Mouse (Mus musculus) hindbrain, embryonic 16.5 days (tissue): ENCODE measurements around the gene Cyb5b. TPM values are rescaled to one million over a fixed set of nuclear protein-coding genes. Genes with fewer than 3 reads are reported as not detected.

Experiments used
- ATAC-seq: fragments of 200-750 bp; cut with Nextera tagmentation; 2 replicates; pipeline ENCODE4 v1.8.0; 2017; ENCODE audit warnings: moderate TSS enrichment, moderate library complexity
- H3K27ac ChIP-seq: fragments of 300-500 bp; sonication (generic); 2 replicates; pipeline ENCODE4 v1.5.1; 2014; ENCODE audit warnings: low read depth, mild to moderate bottlenecking, control low read depth, low read length, moderate library complexity
- H3K27me3 ChIP-seq: fragments of 300-500 bp; sonication (generic); replicated peaks from 2 replicates; pipeline ENCODE4 v1.6.1; 2014; ENCODE audit warnings: low read length; ENCODE audit not compliant: control insufficient read depth, insufficient read depth
- H3K36me3 ChIP-seq: fragments of 300-500 bp; sonication (generic); 2 replicates; pipeline ENCODE4 v1.6.1; 2014; ENCODE audit warnings: mild to moderate bottlenecking, low read length, moderate library complexity, mixed read lengths; ENCODE audit not compliant: control insufficient read depth, insufficient read depth
- H3K4me1 ChIP-seq: fragments of 300-500 bp; sonication (generic); 2 replicates; pipeline ENCODE4 v1.6.1; 2014; ENCODE audit warnings: low read depth, low read length; ENCODE audit not compliant: control insufficient read depth, insufficient read depth
- H3K4me2 ChIP-seq: fragments of 300-500 bp; sonication (generic); 2 replicates; pipeline ENCODE4 v1.6.1; 2014; ENCODE audit warnings: mild to moderate bottlenecking, low read length, control low read depth, moderate library complexity
- H3K4me3 ChIP-seq: fragments of 300-500 bp; sonication (generic); 2 replicates; pipeline ENCODE4 v1.5.1; 2014; ENCODE audit warnings: mild to moderate bottlenecking, low read length, control low read depth, moderate library complexity
- H3K9ac ChIP-seq: fragments of 300-500 bp; sonication (generic); 2 replicates; pipeline ENCODE4 v1.6.1; 2014; ENCODE audit warnings: low read depth, mild to moderate bottlenecking, control low read depth, low read length, moderate library complexity
- H3K9me3 ChIP-seq: fragments of 300-500 bp; sonication (generic); 2 replicates; pipeline ENCODE4 v1.6.1; 2014; ENCODE audit warnings: mild to moderate bottlenecking, low read length, moderate library complexity; ENCODE audit not compliant: control insufficient read depth
- WGBS: fragments of 180-500 bp; shearing (Covaris S2); extraction: QIAGEN DNeasy Blood & Tissue Kit; methylation state at CpG from one replicate; pipeline ENCODE4 v1.1.7; 2014; 5-methylcytosine and 5-hydroxymethylcytosine counted together
- polyA plus RNA-seq: library from polyadenylated mRNA; unstranded; fragments of >200 nt; fragmentation: Nextera tagmentation; extraction: Ambion mirVana; gene quantifications from 2 replicates; pipeline ENCODE4 v1.2.1, GENCODE M21; 2015

The Cyb5b gene
- polyA plus RNA-seq, 1 experiment from 2014 or later: 98.8 TPM

DNA sequence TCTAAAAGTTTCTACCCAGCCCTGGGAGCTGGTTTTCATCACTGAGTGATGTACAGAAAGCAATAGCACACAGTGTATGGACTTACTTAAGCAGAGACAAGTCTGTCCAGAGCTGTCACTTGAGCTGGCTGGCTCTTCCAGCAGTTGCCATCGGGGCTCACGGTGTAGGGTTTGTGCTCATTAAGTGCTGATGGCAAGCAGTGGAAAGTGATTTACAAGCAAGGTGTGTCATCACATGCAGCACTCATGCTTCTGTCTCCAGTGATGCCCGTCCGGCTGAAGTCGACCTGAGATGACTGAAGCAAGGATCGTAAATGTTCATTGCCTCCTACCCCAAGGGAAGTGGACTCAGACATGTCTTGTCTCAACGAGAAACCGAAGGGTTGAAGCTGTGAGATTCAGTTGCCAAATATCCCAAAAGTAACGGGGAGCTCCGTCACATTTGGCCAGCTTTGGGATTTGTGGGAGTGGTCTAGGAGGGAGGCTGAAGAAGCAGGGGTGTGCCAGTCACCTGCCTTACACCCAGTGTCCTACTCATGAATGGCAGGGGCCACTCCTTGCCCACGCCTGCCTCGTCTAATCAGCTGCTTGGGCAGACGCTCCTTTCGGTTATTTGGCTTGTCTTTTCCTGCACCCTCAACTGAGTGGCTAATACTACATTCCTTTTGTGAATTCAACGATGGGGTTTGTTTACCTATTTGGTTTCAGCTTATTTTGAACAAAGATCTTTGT is 36.4 kb downstream of the Cyb5b start:
- H3K36me3 ChIP-seq: peaks cover 19% of the 10 kb centered on the region
- no peak overlapping the region for H3K4me3 ChIP-seq
- H3K9me3 ChIP-seq: no peaks in the 10 kb centered on the region
- H3K4me1 ChIP-seq: no peaks in the 10 kb centered on the region
- H3K4me2 ChIP-seq: no peak overlapping the region
- no peak overlapping the region for H3K9ac ChIP-seq
- H3K27ac ChIP-seq: no peak overlapping the region
- no peaks in the 10 kb centered on the region for H3K27me3 ChIP-seq
- 82% methylated on average over 15 of the region's 15 CpGs for WGBS
- no peak for ATAC-seq

DNA sequence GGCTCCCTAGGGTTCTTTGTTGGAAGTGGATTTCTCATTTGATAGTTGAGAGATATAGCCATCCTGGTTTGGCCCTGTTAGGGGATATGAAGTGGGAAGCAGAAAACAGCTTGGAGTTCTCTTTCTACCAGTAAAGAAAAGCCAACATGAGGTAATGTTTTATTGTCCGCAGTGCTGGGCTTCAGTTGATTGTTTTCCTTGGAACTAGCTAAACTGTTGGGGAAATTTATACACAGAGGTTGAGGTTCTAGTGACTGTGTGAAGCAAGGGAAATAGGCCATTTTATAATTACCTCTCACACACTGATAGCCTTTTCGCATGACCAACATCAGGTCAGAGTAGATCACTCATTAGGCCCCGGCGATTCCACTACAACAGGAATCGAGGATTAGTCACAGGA is 37.2 kb downstream of the Cyb5b start:
- H3K36me3 ChIP-seq: peaks cover 15% of the 10 kb centered on the region
- H3K4me1 ChIP-seq: no peaks in the 10 kb centered on the region
- no peak overlapping the region for H3K4me2 ChIP-seq
- no peak overlapping the region for H3K27ac ChIP-seq
- no peak for ATAC-seq
- whole genome bisulfite sequencing: 79% methylated on average over 5 of the region's 5 CpGs
- no peak overlapping the region for H3K9ac ChIP-seq
- H3K9me3 ChIP-seq: no peaks in the 10 kb centered on the region
- H3K4me3 ChIP-seq: no peak overlapping the region
- H3K27me3 ChIP-seq: no peaks in the 10 kb centered on the region

DNA sequence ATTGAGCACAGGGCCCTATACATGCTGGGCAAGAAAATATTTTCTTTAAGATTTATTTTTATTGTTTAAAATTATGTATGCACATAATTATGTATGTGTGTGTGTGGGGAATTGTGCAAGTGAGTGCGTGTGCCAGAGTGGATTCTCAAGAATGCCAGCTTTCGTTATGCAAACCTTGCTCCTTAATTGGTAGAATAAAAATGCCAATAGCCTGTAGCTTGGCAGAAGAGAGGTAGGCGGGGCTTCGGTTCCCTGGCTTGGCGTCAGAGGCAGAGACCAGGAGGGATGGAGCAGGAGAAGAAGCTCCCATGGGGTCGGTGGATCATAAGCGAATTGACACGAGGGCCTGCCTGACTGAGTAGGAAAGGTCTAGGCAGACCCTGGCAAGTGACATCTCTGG is 42.2 kb downstream of the Cyb5b start:
- H3K4me1 ChIP-seq: no peaks in the 10 kb centered on the region
- H3K9me3 ChIP-seq: no peaks in the 10 kb centered on the region
- H3K4me2 ChIP-seq: no peak overlapping the region
- no peaks in the 10 kb centered on the region for H3K36me3 ChIP-seq
- H3K4me3 ChIP-seq: no peak overlapping the region
- H3K9ac ChIP-seq: no peak overlapping the region
- no peak for ATAC-seq
- 60% methylated on average over 8 of the region's 8 CpGs for WGBS
- no peak overlapping the region for H3K27ac ChIP-seq
- no peaks in the 10 kb centered on the region for H3K27me3 ChIP-seq

DNA sequence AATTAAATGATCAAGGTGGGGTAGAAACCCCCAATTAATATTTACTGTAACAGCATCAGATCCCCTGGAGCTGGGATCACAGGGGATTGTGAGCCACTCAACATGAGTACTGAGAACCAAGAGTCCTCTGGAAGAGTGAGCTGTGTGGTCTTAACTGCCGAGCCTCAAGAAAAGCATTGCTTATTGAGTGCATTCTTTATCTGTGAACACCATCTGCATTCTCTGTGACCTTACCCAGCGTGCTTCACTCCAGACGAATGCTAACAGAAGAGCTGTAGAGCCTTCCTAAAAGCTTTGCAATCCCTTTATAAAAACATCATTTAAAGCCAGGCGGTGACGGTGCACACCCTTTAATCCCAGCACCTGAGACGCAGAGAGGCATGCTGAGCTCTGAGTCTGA is 42.9 kb downstream of the Cyb5b start:
- H3K27me3 ChIP-seq: no peaks in the 10 kb centered on the region
- 78% methylated on average over 6 of the region's 6 CpGs for WGBS
- H3K9ac ChIP-seq: no peak overlapping the region
- no peaks in the 10 kb centered on the region for H3K4me1 ChIP-seq
- no peaks in the 10 kb centered on the region for H3K36me3 ChIP-seq
- H3K27ac ChIP-seq: no peak overlapping the region
- no peaks in the 10 kb centered on the region for H3K9me3 ChIP-seq
- no peak for ATAC-seq
- no peak overlapping the region for H3K4me2 ChIP-seq
- H3K4me3 ChIP-seq: no peak overlapping the region

DNA sequence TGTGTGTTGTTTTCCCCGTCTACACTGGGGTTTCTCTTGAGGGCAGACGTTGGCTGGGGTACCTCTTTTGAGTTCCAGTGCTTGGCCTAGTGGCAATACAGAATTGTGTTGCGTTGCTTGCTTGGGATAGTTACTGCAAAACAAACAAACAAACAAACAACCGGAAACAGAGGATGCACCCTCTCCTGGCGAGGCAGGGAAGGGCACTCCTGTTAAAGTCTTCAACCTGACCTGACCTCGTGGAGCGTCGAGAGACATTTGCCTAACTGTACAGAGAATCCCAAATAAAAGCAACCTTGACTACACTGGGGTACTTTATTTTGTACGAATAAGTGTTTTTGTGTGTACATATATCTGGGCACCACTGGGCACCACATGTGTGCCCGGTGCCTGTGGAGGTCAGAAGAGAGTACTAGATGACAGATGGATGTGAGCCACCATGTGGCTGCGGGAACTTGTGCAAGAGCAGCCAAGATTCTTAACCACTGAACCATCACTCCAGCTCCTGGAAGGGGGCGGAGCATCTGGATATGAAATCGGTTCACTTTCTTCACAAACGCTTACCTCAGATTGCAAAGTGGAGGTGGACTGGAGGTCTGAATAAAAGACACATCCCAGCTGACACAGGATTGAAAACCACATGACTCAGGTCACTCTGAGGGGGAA is 44.5 kb downstream of the Cyb5b start:
- no peak for ATAC-seq
- Histone ChIP-seq H3K9ac (no peak overlapping the region), H3K4me2 (no peak overlapping the region), H3K36me3 (no peaks in the 10 kb centered on the region), H3K4me1 (no peaks in the 10 kb centered on the region), H3K9me3 (no peaks in the 10 kb centered on the region), H3K27ac (no peak overlapping the region), H3K4me3 (no peak overlapping the region), H3K27me3 (no peaks in the 10 kb centered on the region)
- 93% methylated on average over 14 of the region's 14 CpGs for WGBS

DNA sequence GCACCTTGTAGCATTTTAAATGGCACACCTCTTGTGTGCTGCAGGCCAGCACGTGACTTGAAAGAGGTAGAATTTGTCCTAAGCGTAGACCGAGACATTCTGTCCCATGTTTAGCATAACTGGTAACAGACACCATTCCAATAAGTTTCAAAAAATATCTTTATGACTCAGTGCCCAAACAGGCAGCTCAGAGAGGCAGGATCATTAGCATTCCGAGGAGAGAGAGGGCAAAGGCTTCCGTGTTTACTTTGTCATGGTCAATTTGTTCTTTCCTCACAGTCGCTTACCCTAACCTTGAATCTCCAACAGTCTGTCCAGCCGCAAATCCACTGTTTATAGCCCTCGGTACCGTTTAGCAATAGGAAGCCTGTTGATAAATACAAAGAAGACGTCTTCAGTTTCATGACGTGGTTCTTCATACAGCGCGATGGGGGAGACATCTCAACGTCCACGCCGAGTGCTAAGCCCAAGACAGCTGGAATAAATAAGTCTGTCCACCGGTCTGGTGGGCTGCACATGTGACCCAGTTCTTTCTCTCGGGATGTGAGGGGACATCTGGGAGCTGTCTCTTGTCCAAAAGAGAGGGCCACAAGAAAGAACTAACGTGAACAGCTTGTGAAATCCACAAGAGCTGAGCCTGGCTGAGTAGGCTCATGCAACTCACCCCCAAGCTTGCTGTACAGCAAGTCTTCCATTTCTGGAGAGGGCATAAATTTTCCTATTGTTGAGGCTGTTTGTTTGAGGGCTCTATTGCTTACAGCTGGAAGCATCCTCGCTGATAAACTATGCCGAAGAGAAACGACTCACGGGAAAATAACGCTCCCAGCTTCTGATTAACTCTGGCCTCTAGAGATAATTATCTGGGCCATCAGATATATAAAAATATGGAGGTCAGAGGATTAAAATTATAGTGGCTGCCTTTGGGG is 47.7 kb downstream of the Cyb5b start:
- ATAC-seq: no peak
- H3K27me3 ChIP-seq: no peaks in the 10 kb centered on the region
- no peak overlapping the region for H3K27ac ChIP-seq
- no peaks in the 10 kb centered on the region for H3K4me1 ChIP-seq
- WGBS: 57% methylated on average over 24 of the region's 24 CpGs
- H3K9ac ChIP-seq: no peak overlapping the region
- H3K4me2 ChIP-seq: peak overlapping the region; percentile 4; the same call in 1 of the 2 replicates
- H3K4me3 ChIP-seq: no peak overlapping the region
- H3K9me3 ChIP-seq: no peaks in the 10 kb centered on the region
- no peaks in the 10 kb centered on the region for H3K36me3 ChIP-seq

DNA sequence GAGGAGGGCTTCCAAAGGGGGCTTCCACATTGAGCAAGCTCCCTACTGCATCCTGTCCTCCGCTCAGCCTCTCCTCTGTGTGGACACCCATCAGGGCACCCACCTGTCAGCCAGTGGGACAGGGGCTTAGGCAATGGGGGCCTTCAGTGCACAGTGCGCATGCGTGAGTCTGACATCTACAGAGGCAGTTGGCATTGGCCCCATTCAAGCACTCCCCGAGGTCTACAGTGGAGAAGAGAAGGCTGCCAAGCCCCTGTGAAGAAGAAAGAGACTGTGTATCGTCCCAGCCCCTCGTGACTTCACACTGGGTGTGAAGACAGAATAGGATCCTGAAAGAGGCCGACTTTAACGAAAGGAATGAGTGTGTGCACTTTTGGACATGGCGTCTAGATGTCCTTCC is 54.7 kb downstream of the Cyb5b start:
- peak; percentile 56 for ATAC-seq
- Histone ChIP-seq H3K9ac (no peak overlapping the region), H3K4me2 (no peak overlapping the region), H3K36me3 (no peaks in the 10 kb centered on the region), H3K27ac (no peak overlapping the region; the same call in 1 of the 2 replicates), H3K27me3 (no peaks in the 10 kb centered on the region), H3K9me3 (no peaks in the 10 kb centered on the region), H3K4me1 (peaks cover 5% of the 10 kb centered on the region; the same call in 1 of the 2 replicates), H3K4me3 (no peak overlapping the region)
- 82% methylated on average over 9 of the region's 9 CpGs for WGBS

DNA sequence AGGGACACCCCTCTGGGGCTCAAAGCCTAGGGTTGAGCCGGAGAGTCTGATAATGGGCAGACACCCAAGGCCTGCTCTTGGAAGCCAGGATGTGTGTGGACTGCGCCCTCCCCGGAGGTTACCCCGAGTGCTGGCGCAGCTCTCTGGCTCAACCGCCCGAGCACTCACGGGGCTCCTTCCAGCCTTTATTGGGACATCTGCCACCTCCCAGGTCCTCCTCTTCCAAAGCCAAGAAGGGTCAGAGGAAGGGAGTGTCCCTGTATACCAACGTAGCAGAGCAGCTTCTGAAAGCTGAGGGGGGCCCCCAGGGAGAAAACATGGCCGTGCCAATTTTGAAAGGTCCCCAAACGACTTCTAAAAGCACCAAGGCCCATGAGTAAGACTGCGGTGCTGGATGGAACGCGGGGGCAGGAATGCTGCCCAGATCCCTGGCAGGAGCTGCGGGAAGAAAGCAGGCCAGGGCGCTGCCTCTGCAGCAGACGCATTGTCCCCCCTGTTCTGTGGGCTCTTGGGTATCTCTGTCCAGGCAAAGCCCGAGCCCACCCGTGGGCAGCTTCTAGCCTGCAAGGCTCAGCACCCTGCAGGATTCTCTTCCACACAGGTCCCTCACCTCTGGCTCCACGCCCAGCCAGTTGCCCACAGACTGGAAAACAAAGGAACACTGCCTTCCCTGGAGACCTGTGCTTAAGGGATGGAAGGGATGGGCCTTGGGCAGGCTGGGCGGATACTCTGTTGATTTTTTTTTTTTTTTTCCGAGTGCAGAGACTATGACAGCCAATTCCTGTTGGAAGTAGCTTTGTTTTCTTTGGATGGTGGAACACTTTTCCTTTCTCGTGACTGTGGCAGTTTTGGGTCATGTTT is 55.5 kb downstream of the Cyb5b start:
- Histone ChIP-seq H3K4me1 (peaks cover 5% of the 10 kb centered on the region; the same call in 1 of the 2 replicates), H3K9ac (0 out of 2 replicates have a peak overlapping the region, but pooled peaks have one; percentile 14), H3K27ac (peak overlapping the region; percentile 69), H3K4me3 (no peak overlapping the region), H3K9me3 (no peaks in the 10 kb centered on the region), H3K4me2 (peak overlapping the region; percentile 24; the same call in 1 of the 2 replicates), H3K36me3 (no peaks in the 10 kb centered on the region), H3K27me3 (no peaks in the 10 kb centered on the region)
- peak; percentile 89 for ATAC-seq
- 54% methylated on average over 23 of the region's 23 CpGs for WGBS
